Mouse (Mus musculus) erythroid progenitor cell, adult 5-6 weeks (primary cell): ENCODE measurements at regions not wholly inside any gene's neighbourhood (a gene's known extent, or its start where the extent isn't known, plus 50 kb on each side); places are given as distances from the start of the nearest gene placed in this dataset.

ENCODE experiments used
- ATAC-seq: replicated peaks from 2 replicates; pipeline ENCODE4 v1.8.0; 2016; ENCODE audit warnings: moderate number of reproducible peaks, mild to moderate bottlenecking, moderate TSS enrichment, inconsistent platforms; ENCODE audit not compliant: poor library complexity, low FRiP score, severe bottlenecking

DNA sequence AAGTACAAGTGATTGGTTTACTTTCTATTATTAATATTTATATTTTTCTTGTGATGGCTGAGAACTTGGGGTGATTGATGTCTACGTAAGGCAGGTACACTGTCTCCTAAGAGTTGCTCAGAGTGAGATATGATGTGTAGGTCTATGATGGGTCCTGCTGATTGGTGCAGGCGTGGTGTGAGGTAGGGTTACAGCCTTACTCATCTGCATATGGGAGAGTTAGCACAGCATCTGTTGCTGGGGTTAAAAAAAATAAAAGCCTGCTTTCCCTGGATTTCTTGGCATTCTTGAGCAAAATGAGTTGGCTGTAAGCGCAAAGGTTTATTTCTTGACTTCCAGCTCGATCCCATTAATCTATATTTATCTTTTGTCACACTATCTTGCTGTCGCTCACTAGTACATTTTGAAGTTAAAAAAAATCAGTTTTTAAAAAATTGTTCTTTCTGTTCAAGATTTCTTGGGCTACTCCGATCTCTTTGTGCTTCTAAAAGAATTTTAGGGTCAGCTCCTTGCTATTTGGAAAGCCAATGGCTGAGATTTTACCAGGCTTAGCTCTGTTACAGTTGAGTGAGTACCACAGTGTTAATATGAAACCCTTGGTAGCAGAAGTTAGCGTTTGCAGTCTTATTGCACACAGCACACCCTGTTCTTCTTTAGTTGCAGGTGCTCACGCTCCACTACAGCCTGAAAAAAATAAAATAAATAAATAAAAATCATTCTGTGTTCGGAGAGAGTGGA lies 482.0 kb downstream of the Plekhb2 start:
- ATAC-seq = no peak

DNA sequence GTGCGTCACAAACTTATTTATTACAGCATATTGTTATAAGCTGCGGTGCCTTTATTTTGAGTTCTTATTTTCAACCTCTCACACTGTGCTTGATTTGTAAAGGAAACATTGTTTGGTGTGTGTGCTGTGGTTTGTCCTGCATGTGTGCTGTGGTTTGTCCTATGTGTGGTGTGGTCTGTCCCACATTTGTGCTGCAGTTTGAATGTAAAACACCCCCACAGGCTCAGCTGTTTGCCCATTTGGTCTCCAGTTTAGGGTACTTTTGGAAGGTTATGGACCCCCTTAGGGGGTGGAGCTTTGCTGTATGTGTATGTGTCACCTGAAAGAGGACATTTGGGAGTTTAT lies 482.5 kb downstream of the Plekhb2 start:
- ATAC-seq = no peak

DNA sequence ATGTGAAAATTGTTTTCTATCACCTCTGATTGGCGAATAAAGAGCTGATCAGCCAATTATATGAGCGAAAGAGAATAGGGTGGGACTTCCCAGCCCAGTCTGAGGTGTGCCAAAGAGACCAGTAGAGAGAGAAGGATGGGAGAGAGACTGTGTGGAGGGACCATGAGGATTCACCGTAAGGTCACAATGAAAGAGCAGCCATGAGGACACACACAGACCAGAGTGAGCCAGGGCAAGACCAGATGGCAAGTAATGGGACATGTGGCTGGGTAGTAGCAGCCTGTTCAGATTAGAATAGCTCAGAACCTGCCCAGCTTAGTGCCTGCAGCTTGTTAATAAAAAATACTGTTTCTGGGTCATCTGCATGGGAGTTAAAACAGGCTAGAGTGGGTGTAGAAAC lies 487.9 kb downstream of the Plekhb2 start:
- no peak for ATAC-seq

DNA sequence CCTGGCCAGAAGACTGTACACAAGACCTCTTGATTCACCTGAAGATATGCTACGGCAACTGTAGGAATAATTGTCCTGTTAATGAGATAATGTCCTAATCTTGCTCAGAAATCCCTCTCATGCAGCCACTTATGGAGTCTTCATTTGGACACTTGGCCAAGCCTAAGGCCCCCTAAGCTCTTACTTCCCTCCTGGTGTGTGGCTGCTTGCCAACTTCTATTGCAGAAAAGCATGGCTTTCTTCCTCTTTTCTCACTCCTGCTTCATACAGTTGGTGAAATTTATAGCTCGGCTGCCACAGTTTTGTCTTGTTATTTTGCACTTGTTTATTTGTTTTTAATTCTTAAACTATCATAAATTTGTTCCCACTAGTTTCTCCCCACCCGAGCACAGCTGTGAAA lies 488.4 kb downstream of the Plekhb2 start:
- no peak for ATAC-seq

DNA sequence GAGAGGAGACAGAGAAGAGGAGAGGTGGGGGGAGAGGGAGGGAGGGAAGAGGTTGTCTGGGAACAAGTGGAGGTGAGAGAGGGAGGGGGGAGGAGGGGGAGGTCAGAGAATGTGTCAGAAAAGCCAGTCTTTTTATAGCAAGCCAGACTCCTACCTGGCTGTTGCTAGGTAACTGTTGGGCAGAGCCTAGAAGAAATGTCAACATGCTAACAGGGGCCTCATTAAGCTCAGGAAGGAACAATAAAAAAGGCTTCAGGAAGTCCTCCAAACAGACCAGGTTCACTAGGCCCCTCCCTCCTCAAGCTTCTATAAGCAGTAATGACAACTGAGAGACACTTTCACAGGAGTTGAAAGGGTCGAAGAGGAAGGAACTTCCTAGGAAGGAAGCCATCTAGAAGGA lies 494.8 kb downstream of the Plekhb2 start:
- no peak for ATAC-seq

DNA sequence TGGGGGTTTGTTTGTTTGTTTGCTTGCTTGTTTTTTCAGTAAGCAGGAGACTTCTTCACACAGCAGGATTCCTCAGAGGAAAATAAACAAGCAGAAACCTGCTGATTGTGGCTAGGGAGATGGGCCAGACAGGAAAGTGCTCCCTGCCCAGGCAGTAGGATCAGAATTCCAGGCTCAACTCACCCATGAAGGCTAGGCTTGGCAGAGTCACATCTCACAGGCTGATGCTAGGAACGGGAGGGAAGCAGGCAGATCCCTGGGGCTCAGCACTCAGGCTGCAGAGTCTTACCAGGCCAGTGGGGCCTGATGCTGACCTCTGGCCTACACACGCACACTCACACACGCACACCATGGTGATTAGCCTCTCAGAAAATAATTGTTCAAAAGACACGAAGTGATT lies 498.5 kb downstream of the Plekhb2 start:
- no peak for ATAC-seq

DNA sequence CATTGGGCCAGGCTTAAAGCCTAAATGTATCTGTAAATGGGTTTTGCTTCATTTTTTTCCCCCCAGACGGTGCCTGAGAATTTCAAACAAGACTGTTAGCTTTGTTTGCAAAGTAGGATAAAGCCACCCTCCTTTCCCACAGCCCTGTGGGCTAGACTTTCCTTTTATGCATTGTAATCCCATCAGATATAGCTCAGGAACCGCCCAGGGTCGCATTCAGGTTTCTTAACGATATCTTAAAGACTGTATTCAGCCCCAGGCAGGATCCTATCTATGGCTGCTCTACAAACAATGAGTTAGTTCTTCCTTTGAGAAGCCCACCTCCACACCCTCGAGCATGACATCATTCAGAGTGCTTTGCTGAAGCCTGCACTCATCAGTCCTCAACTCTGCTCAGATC lies 509.2 kb downstream of the Plekhb2 start:
- no peak for ATAC-seq

DNA sequence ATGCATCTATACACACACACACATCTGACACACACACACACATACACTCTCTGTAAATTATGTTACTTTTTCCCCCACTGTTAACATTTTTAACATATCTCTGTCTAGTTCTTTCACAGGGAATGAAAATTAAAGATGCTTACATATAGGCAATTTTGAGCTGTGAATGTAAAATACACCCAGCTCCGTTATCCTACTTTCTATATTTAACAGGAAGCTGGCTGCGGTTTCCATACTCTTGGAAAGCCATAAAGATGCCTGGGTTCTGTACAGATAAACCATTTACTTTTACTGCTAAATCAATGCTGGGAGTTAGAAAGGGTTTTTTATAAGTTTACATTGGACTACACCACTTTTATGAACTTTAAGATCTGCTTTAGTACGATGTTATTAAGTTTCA lies 511.7 kb downstream of the Plekhb2 start:
- ATAC-seq = no peak

DNA sequence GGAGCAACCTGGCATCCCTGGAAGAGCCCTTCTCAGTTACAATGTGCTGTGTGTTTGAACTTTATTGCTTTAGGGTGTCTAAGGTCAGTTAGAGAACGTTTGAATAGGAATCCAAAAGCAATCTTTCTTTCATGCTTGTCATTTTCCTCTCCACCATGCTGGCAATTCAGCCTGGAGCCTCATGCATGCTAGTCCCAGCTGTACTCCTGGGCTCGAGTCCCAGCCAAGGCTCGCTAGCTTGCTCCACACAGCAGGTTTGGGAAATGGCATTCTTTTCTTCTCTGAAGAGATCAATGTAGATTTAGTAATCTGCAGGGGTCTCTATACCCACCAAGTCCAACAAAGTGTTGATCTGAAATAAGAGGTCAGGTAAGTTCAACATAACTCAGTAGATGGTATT lies 513.1 kb downstream of the Plekhb2 start:
- ATAC-seq = no peak

DNA sequence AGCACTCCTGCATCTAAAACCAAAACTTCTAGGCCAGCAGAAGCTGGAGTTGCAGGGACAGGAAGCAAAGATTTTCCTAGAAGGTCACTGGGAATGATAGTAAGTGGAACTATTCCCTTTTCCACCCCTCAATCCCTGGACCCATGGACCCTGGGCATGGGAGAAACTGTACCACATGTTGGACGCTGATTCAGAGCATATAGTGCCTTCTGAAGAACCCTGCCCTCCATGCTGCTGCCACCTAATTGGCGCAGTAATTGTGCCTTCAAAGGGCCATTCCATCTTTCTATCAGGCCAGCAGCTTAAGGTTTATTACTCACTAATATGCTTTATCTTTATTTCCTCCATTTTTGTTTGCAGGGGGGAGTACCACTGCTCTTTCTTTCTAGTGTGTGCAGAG lies 516.8 kb downstream of the Plekhb2 start:
- ATAC-seq = no peak

DNA sequence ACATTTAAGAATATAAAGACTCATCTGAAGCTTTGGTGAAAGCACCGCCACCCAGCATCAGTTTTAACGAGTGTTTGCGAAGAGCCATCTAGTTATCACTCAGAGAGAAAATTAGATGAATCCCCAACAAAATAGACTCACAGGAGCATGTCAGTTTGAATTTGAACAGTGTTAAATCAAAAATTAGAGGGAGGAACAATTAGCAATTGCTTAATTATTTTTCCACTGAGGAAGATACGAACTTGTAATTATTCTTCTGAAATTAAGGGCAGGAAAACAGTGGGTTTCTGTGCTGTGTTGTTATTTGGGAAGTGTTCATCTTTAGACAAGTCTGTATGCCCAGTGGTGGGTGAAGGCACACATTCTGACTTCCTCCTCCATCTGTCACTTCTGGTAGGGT lies 523.0 kb downstream of the Plekhb2 start:
- no peak for ATAC-seq

DNA sequence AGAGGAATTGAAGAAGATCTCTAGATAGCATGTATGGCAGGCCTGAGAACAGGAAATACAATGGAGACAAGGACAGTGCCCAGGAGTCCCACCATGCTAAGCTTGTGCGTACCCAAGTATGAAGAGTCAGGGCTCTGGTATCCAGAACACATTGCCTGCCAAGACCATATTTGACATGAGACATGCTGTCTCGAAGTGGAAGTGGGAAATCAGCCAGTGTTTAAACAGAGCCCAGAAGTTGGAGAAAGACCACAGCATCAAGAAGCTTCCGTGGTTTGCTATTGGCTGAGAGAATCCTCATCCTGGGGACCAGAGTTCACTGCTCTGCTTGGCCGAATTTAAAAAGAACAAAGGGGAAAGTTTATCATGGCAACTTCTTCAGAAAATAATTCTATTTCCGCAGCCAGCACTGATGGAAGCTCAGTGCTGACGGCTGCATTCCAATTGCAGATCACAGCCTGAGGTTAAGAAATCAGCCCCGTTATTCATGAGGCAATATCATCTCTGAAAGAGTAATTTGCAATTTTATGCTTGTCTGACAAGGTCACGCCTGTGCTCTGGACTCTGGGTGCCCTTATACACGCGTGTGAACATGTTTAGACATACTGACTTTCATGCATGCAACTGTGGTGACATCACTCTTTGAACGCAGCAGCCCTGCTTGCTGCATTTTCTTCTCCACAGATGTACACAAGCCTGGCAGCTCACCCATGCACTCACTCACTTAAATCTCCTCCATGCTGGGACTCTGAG lies 531.0 kb downstream of the Plekhb2 start:
- ATAC-seq = no peak

DNA sequence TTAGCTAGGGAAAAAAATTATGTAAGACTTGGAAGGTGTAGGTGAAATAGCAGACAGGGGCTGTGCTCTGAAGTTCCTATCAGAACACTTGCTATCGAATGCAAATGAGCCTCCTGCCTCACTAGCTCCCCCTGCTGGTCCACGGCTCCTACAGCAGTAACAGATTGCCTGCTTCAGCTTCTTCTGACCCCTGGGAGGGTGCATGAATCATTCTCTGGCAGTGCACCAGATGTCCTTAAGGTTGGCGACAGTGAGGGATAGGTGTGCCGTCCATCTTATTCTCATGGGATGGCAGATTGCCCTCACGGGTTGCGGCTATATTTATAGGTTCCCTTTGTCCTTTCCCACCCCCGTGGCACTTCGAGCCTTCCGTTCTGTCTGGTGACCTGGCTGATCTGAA lies 535.7 kb downstream of the Plekhb2 start:
- ATAC-seq = no peak

DNA sequence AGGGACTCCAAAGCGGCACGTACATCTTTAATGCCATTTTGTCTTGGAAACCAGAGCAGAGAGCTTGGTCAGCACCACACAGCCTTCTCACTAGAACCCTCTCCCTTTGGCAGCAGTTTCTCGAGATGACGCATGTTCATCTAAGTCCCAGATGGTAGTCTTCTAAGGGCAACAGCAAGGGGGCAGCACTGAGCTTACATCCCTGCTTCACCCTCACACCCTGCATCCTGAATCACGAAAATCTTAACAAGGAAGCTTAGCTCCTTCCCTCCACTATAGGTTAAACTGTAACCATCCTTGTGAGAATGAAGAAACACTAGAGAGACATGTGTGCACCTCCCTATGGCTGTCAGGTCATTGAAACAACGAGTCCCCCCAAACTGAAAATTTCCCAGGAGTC lies 538.4 kb downstream of the Plekhb2 start:
- no peak for ATAC-seq

DNA sequence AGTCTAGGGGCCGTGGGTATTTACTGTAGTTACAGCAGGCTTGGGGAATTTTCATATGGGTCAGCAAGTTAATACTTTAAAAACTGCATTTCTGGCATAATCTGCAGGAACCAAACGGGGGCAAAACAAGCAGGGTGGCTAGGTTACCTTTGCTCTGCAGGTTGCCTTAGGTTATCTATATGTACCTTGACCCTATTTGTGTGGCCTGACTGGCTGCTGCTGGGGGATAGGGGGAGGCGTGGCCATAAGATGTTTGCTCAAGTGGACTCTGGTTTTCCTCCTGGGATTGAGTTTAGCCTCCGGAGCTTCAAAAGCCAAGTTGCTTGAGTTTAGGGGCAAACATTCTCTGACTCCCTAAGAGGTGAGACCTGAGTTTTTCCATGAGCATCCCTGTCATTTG lies 540.6 kb downstream of the Plekhb2 start:
- ATAC-seq = no peak

DNA sequence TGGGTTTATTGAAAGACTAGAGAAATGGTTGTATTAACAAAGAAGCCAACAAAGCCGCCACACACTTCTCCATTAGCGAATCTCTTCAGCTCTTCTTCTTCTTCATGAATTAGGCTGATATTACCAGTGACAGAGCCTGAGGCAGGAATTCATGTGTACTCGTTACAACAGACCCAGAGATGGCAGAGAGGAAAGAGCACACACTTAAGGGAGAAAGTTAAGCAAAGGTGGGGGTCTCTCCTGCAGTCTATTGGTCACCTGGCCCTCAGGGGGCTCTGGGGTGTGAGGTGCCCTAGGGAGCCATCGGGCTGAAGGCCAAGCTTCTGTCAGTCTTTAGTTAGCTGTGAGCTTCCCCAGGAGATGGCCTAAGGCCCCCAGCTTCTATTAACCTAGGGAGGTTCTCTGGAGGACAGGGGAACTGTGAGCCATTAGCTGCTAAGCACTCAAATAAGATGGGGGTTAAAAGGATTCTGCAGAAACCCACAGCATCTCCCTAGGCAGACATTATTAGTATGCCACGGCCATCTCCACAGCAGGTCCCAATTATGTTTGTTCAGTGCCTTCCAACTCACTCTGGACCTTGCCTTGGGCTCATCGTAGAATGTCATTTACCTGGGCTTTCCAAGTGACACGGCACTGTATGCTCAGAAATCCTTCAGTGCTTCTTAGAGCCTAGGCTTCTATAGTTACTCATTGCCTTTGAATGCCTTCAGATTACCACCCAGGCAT lies 541.2 kb downstream of the Plekhb2 start:
- ATAC-seq = no peak

DNA sequence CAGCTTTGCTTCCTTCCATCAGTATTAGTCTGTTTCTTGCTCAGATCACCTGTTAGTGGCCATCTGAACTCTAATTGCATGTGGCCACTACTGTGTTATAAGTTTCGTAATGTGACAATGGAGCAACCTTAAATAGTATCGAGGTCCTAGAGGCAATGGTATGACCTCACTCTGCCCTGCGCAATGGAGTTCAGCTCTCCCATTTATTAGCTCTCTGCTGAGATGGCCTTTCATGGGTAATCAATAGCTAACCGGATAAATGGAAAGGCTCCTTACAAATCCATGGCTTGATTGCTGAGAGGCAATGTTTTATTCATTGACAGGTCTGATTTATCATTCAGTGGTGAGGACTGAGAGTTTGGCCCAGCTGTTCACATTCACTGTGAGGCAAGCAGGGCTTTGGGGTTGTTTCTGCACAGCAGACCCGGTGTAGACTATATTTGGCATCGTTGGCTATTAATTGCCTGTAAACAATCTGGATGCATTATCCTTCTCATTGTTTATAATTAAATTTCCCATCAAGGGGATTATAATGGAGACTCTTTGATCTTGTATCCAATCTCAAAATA lies 543.9 kb downstream of the Plekhb2 start:
- ATAC-seq = no peak

DNA sequence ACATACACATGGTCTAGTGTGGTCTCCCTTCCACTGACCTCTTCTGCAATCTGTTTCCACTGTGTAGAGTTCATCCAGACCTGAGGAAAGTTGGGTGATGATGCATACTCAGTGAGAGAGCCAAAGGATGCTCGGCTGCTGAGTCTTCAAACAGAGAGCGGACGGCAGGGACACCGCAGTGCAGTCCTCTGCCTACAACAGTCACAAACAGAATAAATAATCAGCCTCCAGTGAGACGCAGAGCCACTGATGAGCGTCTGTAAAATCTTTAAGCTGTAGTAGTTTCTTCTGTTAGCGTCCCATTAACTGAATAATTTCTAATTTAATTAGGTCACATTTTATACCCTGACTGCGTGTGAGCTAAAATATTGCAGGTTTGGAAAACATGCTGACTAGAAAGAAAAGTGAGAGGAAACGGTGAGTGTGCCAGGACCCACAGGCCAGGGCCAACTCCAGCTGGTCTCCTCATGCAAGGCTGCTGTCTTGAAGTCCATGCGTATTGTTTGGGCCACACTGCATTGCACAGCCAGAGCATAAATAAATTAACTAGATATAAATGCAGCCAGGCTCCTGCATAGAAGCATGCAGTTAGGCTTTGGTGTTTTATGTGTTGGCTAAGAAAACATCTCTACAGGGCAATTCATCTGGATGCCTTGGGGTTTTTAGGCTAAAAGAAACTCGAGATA lies 551.0 kb downstream of the Plekhb2 start:
- ATAC-seq = no peak

DNA sequence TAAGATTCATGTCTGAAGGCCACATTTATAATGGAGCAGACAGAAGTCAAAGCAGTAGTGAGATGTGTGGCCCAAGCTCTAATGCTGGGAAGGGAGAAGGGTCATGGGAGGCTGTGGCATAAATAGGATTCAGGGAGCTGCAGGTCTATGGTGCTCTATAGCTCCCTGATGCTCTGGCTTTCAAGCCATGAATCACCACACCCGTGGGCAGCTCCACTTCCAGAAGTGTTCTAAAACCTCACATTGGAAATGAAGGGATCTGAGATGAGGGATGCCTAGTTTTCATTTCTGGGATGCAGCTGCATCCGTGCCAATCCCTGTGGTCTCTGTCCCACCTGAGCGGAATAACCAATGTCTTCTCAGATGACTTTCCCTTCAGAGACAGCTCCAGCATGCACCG lies 553.2 kb downstream of the Plekhb2 start:
- no peak for ATAC-seq

DNA sequence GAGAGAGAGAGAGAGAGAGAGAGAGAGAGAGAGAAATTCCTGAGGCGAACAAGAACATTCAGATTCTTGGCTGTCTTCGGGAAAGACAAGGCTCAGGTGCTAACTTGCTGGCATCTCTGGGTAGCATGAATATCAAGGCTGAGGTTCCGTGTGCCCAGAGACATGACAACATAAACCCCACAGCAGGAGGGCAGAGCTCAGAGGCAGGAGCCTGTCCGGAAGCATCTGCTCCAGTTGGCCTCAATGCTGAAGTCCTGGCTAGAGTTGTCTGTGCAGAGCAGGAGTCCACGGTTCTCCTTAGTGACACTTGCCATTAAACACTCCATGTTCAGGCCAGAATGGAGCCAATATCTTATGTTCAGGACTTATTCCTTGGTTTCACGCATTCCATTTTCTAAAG lies 555.6 kb downstream of the Plekhb2 start:
- ATAC-seq = no peak
